ENCODE assay signal across 24 mouse cellular contexts in the genomic region with DNA sequence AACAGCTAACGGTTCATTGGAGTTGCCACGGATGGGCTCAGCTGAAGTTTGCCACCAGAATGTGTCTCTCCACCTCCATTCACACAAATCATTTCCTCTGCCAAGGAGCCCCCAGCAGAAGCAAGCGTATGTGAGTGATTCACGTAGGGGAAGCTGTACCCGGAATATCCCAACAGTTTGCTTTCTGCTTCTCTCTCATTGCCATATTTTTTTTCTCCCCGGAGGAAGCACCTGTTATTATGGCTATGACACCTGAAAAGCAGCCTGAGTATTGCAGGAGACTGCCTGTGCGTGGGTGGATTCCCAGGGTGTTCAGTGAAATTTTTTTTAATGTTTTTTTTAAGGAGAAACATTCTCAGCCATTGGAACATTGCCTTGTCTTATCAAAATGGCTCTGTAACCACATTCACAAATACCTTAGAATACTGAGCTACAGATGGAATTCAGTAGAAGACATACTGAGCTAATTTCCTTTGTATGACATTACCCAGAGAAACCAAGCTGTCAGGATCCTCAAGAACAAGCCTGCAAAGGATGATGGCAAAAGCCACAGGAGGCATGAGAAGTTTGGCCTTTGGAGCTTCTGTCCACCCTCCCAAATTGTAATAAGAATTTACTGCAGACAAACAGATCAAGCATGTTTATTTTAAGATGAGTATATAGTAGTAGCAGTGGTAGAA. TPM values are rescaled to one million over a fixed set of nuclear protein-coding genes. Genes with fewer than 3 reads are reported as not detected.
A peak's percentile ranks its signal among the peaks of the same experiment; 100 is the strongest.
DNase-seq lines count a peak whose midpoint lies in the region; TF ChIP-seq lines count a peak whose summit lies in the region.
"Had no signal": no experiment of that assay in that cellular context is flagged by ENCODE, and none has a peak within 500 bp of the region (broad histone marks: within the 10 kb centered on the region; RNA-seq: fewer than 3 reads in every experiment).

No protein-coding gene starts in this region.

- intact Hi-C loops in heart, postnatal 14 days (cut with DNase I): no loop called here

- no peak overlapping the region for H3K4me3 ChIP-seq in embryonic facial prominence, embryonic 10.5 days
- H3K4me3 ChIP-seq: forebrain, embryonic 13.5 days; heart, adult 2 months; heart, embryonic 15.5 days; hindbrain, embryonic 10.5 days; liver, embryonic 15.5 days; megakaryocyte, embryonic 14.5 days; midbrain, embryonic 15.5 days had no signal

- H3K27ac ChIP-seq in embryonic facial prominence, embryonic 10.5 days (replicated peaks): no peak overlapping the region
- H3K27ac ChIP-seq: forebrain, embryonic 13.5 days; heart, adult 2 months; heart, embryonic 15.5 days; hindbrain, embryonic 10.5 days; liver, embryonic 15.5 days; midbrain, embryonic 15.5 days had no signal

- no peaks in the 10 kb centered on the region for H3K9me3 ChIP-seq in embryonic facial prominence, embryonic 10.5 days
- H3K9me3 ChIP-seq: forebrain, embryonic 13.5 days; heart, embryonic 15.5 days; hindbrain, embryonic 10.5 days; liver, embryonic 15.5 days; megakaryocyte, embryonic 14.5 days; midbrain, embryonic 15.5 days had no signal

- no peak for TF ChIP-seq CTCF in brain, embryonic 14.5 days (IDR thresholded peaks at IDR 0.05; ENCODE audit: borderline replicate concordance, extremely low read depth, insufficient read depth, insufficient read length)

- peaks cover 20% of the 10 kb centered on the region for H3K4me1 ChIP-seq in embryonic facial prominence, embryonic 10.5 days
- H3K4me1 ChIP-seq: forebrain, embryonic 13.5 days; liver, embryonic 15.5 days; midbrain, embryonic 15.5 days had no signal

- no peak for TF ChIP-seq POLR2A in brain, embryonic 14.5 days (IDR thresholded peaks at IDR 0.05; ENCODE audit: borderline replicate concordance, extremely low read depth, insufficient read depth, insufficient read length, poor library complexity, severe bottlenecking)

- no peaks in the 10 kb centered on the region for H3K27me3 ChIP-seq in embryonic facial prominence, embryonic 10.5 days (replicated peaks; ENCODE audit: low read depth, poor library complexity, severe bottlenecking)
- H3K27me3 ChIP-seq: forebrain, embryonic 13.5 days; heart, embryonic 15.5 days; liver, embryonic 15.5 days; megakaryocyte, embryonic 14.5 days; midbrain, embryonic 15.5 days had no signal

- peak; percentile 76 for DNase-seq in heart, adult 11 months
- DNase-seq in heart, postnatal 14 days: no peak
- peak; percentile 28 for DNase-seq in brain, embryonic 14.5 days (ENCODE audit: low read depth)
- DNase-seq in cerebellum, adult 9-11 months: peak; percentile 91
- DNase-seq in right cerebral cortex, postnatal 10 days (ENCODE audit: low spot score in 2 of 2): peak; percentile 68 to 78
- DNase-seq in thymus, postnatal 36 days: no peak
- no peak for DNase-seq in embryonic facial prominence, embryonic 10.5 days (ENCODE audit: low spot score)
- no peak for DNase-seq in thymus, postnatal 14 days
- DNase-seq: adrenal gland, postnatal 10 days; B cell, adult 2 months; heart, adult 2 months; kidney, adult 2 months; kidney, postnatal 36 days; lung, postnatal 10 days; retina, postnatal 1 day had no signal

- 87% methylated on average over 7 of the region's 7 CpGs for WGBS in embryonic facial prominence, embryonic 10.5 days

- H3K36me3 ChIP-seq in embryonic facial prominence, embryonic 10.5 days (replicated peaks): peaks cover 12% of the 10 kb centered on the region
- H3K36me3 ChIP-seq: heart, embryonic 15.5 days; midbrain, embryonic 15.5 days had no signal

RNA-seq across cellular contexts. Expression of gene Fam72a, which starts 16.3 kb away (rescaled TPM):
- under 1 TPM; 0.83 to 0.93 TPM for total RNA-seq in heart, postnatal 14 days (2021)
- 1.1 and 2.1 TPM in 2 replicates for polyA plus RNA-seq in brain, embryonic 14.5 days (2012; rRNA removed)
- polyA plus RNA-seq in embryonic facial prominence, embryonic 10.5 days (2016; fragmentation: Nextera tagmentation; extraction: Ambion mirVana): 4.1 and 4.3 TPM in 2 replicates

RNA-seq across cellular contexts. Expression of gene Srgap2, which starts 16.9 kb away (rescaled TPM):
- total RNA-seq in heart, postnatal 14 days (2021): 10 to 100 TPM; 25.0 to 29.4 TPM
- polyA plus RNA-seq in brain, embryonic 14.5 days (2012; rRNA removed): 31.5 and 51.1 TPM in 2 replicates
- polyA plus RNA-seq in embryonic facial prominence, embryonic 10.5 days (2016; fragmentation: Nextera tagmentation; extraction: Ambion mirVana): 17.5 TPM in 2 replicates

RNA-seq across cellular contexts. Expression of gene Avpr1b, which starts 55.0 kb away (rescaled TPM):
- total RNA-seq in heart, postnatal 14 days (2021): not detected
- not detected in 2 replicates for polyA plus RNA-seq in brain, embryonic 14.5 days (2012; rRNA removed)
- polyA plus RNA-seq in embryonic facial prominence, embryonic 10.5 days (2016; fragmentation: Nextera tagmentation; extraction: Ambion mirVana): 0.08 TPM in 1 of 2 replicates, not detected in the other
- total RNA-seq: gastrocnemius, adult 18-20 months; heart, adult 2 months; left cerebral cortex, adult 8-10 months had no signal
- polyA plus RNA-seq: forebrain, embryonic 13.5 days; heart, adult 2 months; heart, embryonic 15.5 days; hindbrain, embryonic 10.5 days; kidney, adult 2 months; limb, embryonic 14.5 days; liver, embryonic 15.5 days; midbrain, embryonic 15.5 days had no signal

Comparison
In these comparisons a context has a peak if more than half of its experiments do, and no peak if none do; other contexts are left out.
1. DNase-seq: peak in heart, adult 11 months (single experiment), brain, embryonic 14.5 days (single experiment), cerebellum, adult 9-11 months (single experiment) and right cerebral cortex, postnatal 10 days (2 of 2); none in heart, postnatal 14 days (0 of 2), thymus, postnatal 36 days (0 of 2), embryonic facial prominence, embryonic 10.5 days (single experiment) and thymus, postnatal 14 days (single experiment).